Mouse (Mus musculus): ENCODE data around the gene Celsr2.
A peak's percentile ranks its signal among the peaks of the same experiment; 100 is the strongest.

Gene Celsr2

GRCm38 (mm10) chr3:108414857-108415830, at the start of gene Celsr2:
TSS of gene Celsr2 (minus strand) at chr3:108415552.
- no peak for DNase-seq (ENCODE audit: low read depth)

- DNase-seq (ENCODE audit: low read depth), result no peak
Measured at GRCm38 (mm10) chr3:108458866-108459265, 43.5 kb upstream of the Celsr2 start.

GRCm38 (mm10) chr3:108458380-108458779, 43.0 kb upstream of the Celsr2 start:
- no peak for DNase-seq (ENCODE audit: low read depth)

DNA sequence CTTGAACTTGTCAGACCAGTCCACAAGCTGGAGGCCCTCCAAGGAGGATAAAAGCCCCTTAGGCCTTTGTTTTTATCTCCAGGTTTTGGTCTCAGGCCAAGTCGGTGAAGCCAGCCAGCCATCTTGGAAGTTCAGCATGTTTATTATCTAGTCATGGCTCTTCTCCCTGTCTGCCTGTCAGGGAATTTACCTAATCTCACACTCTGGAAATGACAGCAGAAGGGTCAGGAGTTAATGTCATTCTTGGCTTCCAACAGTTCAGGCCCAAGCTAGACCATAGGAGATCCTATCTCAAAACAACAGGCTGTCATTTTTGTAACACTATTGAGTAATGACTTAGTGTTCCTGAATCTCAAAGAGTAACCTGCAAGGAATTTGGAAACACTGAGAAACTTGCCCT, 38.8 kb upstream of the Celsr2 start:
- DNase-seq (ENCODE audit: low read depth), result no peak

- no peak for DNase-seq (ENCODE audit: low read depth)
Measured at GRCm38 (mm10) chr3:108451969-108452368, 36.6 kb upstream of the Celsr2 start.

GRCm38 (mm10) chr3:108445366-108445705, 30.0 kb upstream of the Celsr2 start:
- DNase-seq (ENCODE audit: low read depth), result no peak

DNA sequence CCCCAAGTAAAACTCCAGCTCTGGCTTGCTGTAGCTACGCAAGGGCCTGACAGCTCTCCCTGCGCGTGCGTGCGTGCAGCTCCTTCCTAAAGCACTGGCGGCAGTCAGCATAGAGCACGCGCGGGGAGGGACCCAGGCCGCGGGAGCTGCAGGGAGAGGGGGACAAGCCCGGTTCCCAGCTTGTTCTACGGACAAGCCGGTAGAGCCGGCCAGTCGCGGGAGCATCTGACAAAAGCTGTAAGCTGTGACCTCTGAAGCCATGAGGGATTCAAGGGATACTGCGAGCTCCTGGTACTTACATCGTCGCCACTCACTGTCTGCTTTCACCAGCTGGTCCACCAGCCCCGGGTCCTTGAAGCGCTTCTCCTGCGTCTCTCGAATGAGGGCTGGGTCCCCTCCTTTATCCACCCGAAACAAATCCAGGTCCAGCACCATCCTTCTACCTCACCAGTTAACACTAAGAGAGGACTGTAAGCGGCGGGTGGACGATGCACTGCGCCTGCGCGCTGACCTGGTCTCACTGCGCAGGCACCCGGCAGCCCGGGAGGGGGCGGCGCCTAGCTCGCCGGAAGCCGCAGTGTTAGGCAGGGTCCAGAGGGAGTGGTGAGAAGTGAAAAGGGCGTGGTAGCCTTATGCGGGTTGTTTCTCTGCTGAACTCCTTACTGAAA, 29.5 kb upstream of the Celsr2 start, which contains the start of gene Sars:
Gene Sars, minus strand, starts transcription at position 512 of the 668 bp plus-strand sequence.
- DNase-seq (ENCODE audit: low read depth), result peak; percentile 97

GRCm38 (mm10) chr3:108444029-108444428, 28.7 kb upstream of the Celsr2 start:
- peak; percentile 87 for DNase-seq (ENCODE audit: low read depth)

DNA sequence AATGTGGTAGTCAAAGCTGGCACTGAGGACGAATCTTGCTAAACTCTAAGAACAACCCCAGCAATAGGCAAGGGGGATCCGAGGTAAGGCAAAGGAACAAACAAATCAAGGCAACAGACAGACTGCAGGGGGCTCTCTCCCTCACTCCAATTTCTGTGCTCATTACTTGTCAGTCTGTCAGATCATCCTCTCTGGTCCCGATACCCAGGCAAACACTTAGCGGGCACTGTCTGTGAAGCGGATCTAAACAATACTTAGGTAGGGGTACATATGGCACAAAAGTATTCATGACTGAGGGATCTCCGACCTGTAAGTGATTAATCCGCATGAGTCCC, 21.0 kb upstream of the Celsr2 start:
- DNase-seq (ENCODE audit: low read depth), result no peak

GRCm38 (mm10) chr3:108435701-108436379, 20.5 kb upstream of the Celsr2 start:
- no peak for DNase-seq (ENCODE audit: low read depth)

- no peak for DNase-seq (ENCODE audit: low read depth)
Measured at GRCm38 (mm10) chr3:108433881-108434495, 18.6 kb upstream of the Celsr2 start.

DNA sequence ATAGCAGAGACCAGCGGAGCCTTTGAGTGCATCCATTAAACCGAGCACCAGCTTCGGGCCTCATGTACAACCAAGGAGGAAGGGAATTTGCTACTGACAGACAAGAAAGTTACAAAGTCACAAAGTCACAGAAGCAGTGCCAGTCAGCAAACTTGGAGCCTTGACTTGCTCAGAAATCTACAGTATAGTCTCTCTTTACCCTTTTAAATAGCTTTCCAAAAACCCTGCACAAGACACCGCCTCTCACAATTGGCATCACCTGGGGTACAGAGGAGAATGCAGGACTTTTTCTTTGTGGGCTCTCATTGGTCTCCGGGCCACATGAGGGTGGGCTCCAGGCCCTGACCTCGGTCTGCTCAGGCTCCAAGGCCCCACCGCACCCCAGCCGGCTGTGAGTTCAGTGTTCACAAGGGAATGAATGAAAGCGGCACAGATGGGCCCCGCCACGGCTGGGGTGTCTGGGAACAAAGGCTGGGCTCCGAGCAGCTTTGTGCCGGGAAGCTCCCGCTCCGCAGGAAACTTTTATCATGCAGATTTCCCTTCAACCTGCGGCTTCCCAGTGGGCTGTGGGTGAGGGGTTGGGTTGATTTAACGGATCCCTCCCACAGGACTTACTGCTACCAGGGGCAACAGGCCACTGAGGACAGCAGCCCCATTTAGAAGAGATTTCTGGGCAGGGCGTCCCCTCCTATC, 18.0 kb upstream of the Celsr2 start:
- DNase-seq (ENCODE audit: low read depth), result no peak

GRCm38 (mm10) chr3:108432542-108433187, 17.3 kb upstream of the Celsr2 start:
- DNase-seq (ENCODE audit: low read depth), result no peak

DNA sequence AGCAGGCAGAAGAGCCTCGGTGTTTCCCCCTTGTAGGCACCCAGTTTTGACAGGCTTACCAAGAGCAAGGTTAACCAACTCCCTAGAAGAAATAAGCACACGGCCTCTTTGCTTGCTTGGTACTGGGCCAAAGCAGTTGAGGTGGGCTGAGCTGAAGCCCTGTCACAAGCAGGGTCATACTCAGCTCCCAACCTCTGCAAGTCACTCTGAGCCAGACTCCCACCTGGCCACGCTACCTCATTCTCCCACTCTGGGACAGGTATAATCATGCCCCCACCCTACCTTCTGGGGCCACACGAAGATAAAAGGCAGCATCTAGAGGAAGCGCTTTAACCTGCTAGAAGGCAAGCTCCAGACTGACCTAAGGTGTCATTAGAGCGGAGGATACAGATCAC, 10.3 kb upstream of the Celsr2 start:
- no peak for DNase-seq (ENCODE audit: low read depth)

DNA sequence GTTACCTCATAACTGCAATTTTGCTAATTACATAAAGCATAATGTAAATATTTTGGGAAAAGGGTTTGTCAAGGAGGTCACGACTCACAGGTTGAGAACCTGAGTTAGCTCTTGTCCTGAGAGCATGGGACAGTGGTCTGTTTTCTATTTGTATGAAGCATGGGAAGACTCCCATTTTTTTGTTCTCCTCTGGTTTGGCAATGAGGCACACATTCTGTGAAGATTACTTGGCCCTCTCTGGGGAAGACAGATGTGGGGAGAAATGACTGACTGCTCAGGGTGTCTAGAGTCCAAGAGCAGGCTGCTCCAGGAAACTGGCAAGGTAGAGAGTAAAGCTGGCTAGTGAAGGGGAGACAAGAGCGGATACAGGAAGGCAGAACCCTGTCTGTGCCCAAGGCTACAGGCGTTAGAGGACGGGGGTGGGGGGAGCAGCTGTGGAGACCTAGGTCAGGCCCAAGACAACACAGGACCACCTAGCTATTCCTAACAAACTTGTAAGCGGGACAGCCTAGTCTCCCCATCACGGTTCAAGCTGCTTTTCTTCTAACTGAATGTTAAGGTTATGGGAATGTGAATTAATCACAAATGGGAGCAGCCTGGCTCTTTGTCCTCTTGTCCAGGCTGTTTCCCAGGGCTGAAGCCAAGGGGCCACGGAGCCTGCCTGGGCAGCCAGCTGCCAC, 9.7 kb upstream of the Celsr2 start:
- DNase-seq (ENCODE audit: low read depth), result peak; percentile 64

GRCm38 (mm10) chr3:108423844-108424801, 8.8 kb upstream of the Celsr2 start:
- peak; percentile 57 for DNase-seq (ENCODE audit: low read depth)

DNA sequence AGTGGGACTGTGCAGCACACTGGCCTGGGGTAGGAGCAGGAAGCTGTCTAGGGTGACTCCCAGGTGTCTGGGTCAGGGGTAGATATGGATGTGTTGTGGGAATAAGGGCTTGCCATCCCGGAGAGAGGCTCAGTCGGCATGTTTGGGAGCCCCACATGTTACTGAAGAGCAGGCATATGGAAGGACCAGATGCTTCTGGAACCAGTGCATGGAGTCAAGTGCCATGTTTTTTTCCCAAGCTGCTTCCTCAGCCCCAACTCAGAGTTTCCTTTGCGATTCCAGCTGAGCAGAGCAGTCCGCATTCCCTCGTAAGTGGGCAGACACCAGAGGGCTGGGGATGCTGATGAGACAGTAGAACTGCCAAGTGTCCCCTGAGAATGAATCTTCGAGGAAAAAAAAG, 7.7 kb upstream of the Celsr2 start:
- DNase-seq (ENCODE audit: low read depth), result no peak

- DNase-seq (ENCODE audit: low read depth), result no peak
Measured at GRCm38 (mm10) chr3:108415831-108416223, 475 bp upstream of the Celsr2 start.

DNA sequence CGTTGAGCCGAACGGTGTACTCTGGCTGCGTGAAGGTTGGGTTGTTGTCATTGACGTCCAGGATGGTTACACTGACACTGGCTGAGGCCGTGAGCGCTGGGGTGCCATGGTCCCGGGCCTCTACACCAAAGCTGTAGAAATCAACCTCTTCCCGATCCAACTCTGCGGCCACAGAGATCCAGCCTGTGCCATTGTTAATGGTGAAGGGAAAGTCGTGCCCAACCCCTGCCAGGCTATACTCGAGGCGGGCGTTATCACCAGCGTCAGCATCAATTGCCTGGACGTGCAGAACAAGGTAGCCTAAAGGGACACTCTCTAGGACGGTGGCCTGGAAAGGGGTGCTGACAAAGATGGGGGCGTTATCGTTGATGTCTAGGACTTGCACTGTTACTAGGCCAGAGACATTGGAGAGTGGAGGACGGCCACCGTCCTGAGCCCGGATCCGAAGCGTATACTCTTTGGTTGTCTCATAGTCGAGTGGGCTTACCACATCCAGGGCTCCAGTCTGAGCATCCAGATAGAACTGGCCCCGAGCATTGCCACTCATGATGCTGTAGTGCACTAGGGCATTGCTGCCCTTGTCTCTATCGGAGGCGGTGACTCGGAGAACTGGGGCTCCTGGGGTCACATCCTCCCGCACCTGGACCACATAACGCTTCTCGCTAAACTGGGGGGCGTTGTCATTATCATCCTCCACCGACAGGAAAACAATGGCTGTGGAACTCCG, 1.6 kb downstream of the Celsr2 start:
- DNase-seq (ENCODE audit: low read depth), result no peak

Measured in NIH3T3 (cell line).